Comparison of ENCODE assay signal across 23 mouse cellular contexts in the genomic region with DNA sequence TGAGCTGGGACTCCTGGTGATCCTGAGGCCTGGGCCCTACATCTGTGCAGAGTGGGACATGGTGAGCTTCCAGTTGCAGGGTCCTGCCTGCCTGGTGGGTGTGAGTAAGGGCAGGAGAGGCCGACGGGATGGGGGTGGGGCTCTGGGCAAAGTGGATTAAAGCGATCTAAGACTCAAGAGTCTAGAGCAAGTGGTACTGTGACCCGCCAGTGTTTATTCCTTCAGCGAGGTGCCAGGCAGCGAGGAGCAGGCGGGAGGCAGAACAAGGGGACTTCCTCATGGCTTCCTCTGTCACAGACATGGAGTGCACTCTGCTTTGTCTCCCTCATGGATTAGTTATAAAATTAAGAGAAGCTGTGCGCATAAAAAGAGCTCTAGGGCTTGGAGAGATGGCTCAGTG. TPM values are rescaled to one million over a fixed set of nuclear protein-coding genes. Genes with fewer than 3 reads are reported as not detected.
DNase-seq lines count a peak whose midpoint lies in the region; ATAC-seq and TF ChIP-seq lines count a peak whose summit lies in the region.
"Had no signal": no experiment of that assay in that cellular context is flagged by ENCODE, and none has a peak within 500 bp of the region (broad histone marks: within the 10 kb centered on the region; RNA-seq: fewer than 3 reads in every experiment).

No protein-coding gene starts in this region.

- H3K27me3 ChIP-seq in midbrain, embryonic 11.5 days (ENCODE audit: control insufficient read depth, insufficient read depth, low read length) = no peaks in the 10 kb centered on the region
- no peaks in the 10 kb centered on the region for H3K27me3 ChIP-seq in midbrain, embryonic 13.5 days
- H3K27me3 ChIP-seq in hindbrain, embryonic 13.5 days = no peaks in the 10 kb centered on the region
- H3K27me3 ChIP-seq: embryonic facial prominence, embryonic 12.5 days; forebrain, embryonic 13.5 days; forebrain, embryonic 15.5 days; Patski had no signal

- H3K4me2 ChIP-seq in midbrain, embryonic 11.5 days = no peak overlapping the region
- H3K4me2 ChIP-seq in midbrain, embryonic 13.5 days (replicated peaks) = no peak overlapping the region
- H3K4me2 ChIP-seq in hindbrain, embryonic 13.5 days = no peak overlapping the region
- H3K4me2 ChIP-seq: embryonic facial prominence, embryonic 12.5 days; forebrain, embryonic 13.5 days; forebrain, embryonic 15.5 days had no signal

- DNase-seq in midbrain, embryonic 11.5 days (ENCODE audit: low spot score, missing footprints) = peak; percentile 78
- DNase-seq in ES-CJ7 (ENCODE audit: low read depth, low spot score) = peak; percentile 36
- peak; percentile 53 for DNase-seq in R1 (ENCODE audit: low read depth, low spot score)
- DNase-seq in induced T-regulatory cell, adult 2 months (ENCODE audit: low read depth) = peak; percentile 49
- DNase-seq in heart, adult 11 months = no peak
- no peak for DNase-seq in layer of hippocampus, adult 2 months (ENCODE audit: low spot score in 2 of 2)
- DNase-seq: adrenal gland, adult 8-10 months; adrenal gland, postnatal 14 days; adrenal gland, postnatal 36 days; cerebellum, adult 11-12 months; cerebellum, adult 2 months; cerebellum, adult 9-10 months; cerebellum, postnatal 10 days; cerebellum, postnatal 25 days; forebrain, postnatal 0 days had no signal

- H3K36me3 ChIP-seq in midbrain, embryonic 11.5 days (ENCODE audit: control insufficient read depth, insufficient read depth, low read length) = peaks cover 2% of the 10 kb centered on the region
- peaks cover 7% of the 10 kb centered on the region for H3K36me3 ChIP-seq in midbrain, embryonic 13.5 days
- H3K36me3 ChIP-seq in hindbrain, embryonic 13.5 days = peaks cover 5% of the 10 kb centered on the region

- no peaks in the 10 kb centered on the region for H3K4me1 ChIP-seq in midbrain, embryonic 11.5 days (ENCODE audit: control insufficient read depth, insufficient read depth, low read length)
- no peaks in the 10 kb centered on the region for H3K4me1 ChIP-seq in midbrain, embryonic 13.5 days (replicated peaks)
- H3K4me1 ChIP-seq in hindbrain, embryonic 13.5 days (replicated peaks) = no peaks in the 10 kb centered on the region
- H3K4me1 ChIP-seq: embryonic facial prominence, embryonic 10.5 days; embryonic facial prominence, embryonic 12.5 days; forebrain, embryonic 13.5 days; forebrain, embryonic 15.5 days had no signal

- H3K27ac ChIP-seq in midbrain, embryonic 11.5 days (ENCODE audit: low read depth, low read length) = no peak overlapping the region
- H3K27ac ChIP-seq in midbrain, embryonic 13.5 days = no peak overlapping the region
- H3K27ac ChIP-seq in hindbrain, embryonic 13.5 days = no peak overlapping the region
- no peak overlapping the region for H3K27ac ChIP-seq in layer of hippocampus, adult 2 months
- H3K27ac ChIP-seq: embryonic facial prominence, embryonic 10.5 days; embryonic facial prominence, embryonic 12.5 days; forebrain, embryonic 13.5 days; forebrain, embryonic 15.5 days had no signal

- 0 out of 2 replicates have a peak, but pooled peaks have one; percentile 7 for ATAC-seq in midbrain, embryonic 11.5 days (ENCODE audit: low FRiP score)
- ATAC-seq in midbrain, embryonic 13.5 days = no peak
- ATAC-seq in hindbrain, embryonic 13.5 days (ENCODE audit: low FRiP score) = no peak
- ATAC-seq: activated CD4-positive, CD25-positive, alpha-beta regulatory T cell, adult 4 months; forebrain, embryonic 13.5 days; forebrain, embryonic 15.5 days; forebrain, postnatal 0 days; Patski had no signal

- TF ChIP-seq CTCF in layer of hippocampus, adult 2 months (conservative IDR thresholded peaks at IDR 0.05) = no peak

- H3K9ac ChIP-seq in midbrain, embryonic 11.5 days (ENCODE audit: low read length) = no peak overlapping the region
- H3K9ac ChIP-seq in midbrain, embryonic 13.5 days (replicated peaks) = no peak overlapping the region
- H3K9ac ChIP-seq in hindbrain, embryonic 13.5 days = no peak overlapping the region
- H3K9ac ChIP-seq: embryonic facial prominence, embryonic 12.5 days; forebrain, embryonic 13.5 days; forebrain, embryonic 15.5 days; forebrain, postnatal 0 days had no signal

- 82% methylated on average over 8 of the region's 8 CpGs for WGBS in midbrain, embryonic 11.5 days
- 75% methylated on average over 8 of the region's 8 CpGs for WGBS in midbrain, embryonic 13.5 days
- WGBS in hindbrain, embryonic 13.5 days = 81% methylated on average over 8 of the region's 8 CpGs

- no peaks in the 10 kb centered on the region; the same call in 1 of the 2 replicates for H3K9me3 ChIP-seq in midbrain, embryonic 11.5 days (ENCODE audit: control insufficient read depth, low read length)
- H3K9me3 ChIP-seq in midbrain, embryonic 13.5 days = 0 out of 2 replicates have a peak, but pooled peaks cover 4% of the 10 kb centered on the region
- no peaks in the 10 kb centered on the region for H3K9me3 ChIP-seq in hindbrain, embryonic 13.5 days
- H3K9me3 ChIP-seq: forebrain, embryonic 15.5 days had no signal

- no peak overlapping the region for H3K4me3 ChIP-seq in midbrain, embryonic 11.5 days (ENCODE audit: low read depth, low read length)
- H3K4me3 ChIP-seq in midbrain, embryonic 13.5 days (replicated peaks) = no peak overlapping the region
- no peak overlapping the region for H3K4me3 ChIP-seq in hindbrain, embryonic 13.5 days
- H3K4me3 ChIP-seq in layer of hippocampus, adult 2 months = no peak overlapping the region
- H3K4me3 ChIP-seq: embryonic facial prominence, embryonic 10.5 days; embryonic facial prominence, embryonic 12.5 days; forebrain, embryonic 13.5 days; forebrain, embryonic 15.5 days had no signal

RNA-seq across cellular contexts. Expression of gene Tmppe, which starts 19.5 kb away (rescaled TPM):
- 3.1 and 3.8 TPM in 2 replicates for polyA plus RNA-seq in midbrain, embryonic 11.5 days (2014; fragmentation: Nextera tagmentation; extraction: Ambion mirVana)
- 8.8 and 9.7 TPM in 2 replicates for polyA plus RNA-seq in midbrain, embryonic 13.5 days (2015; fragmentation: Nextera tagmentation; extraction: Ambion mirVana)
- polyA plus RNA-seq in hindbrain, embryonic 13.5 days (2015; fragmentation: Nextera tagmentation; extraction: Ambion mirVana) = 7.7 and 9.7 TPM in 2 replicates
- 10 to 100 TPM; 10.3 to 10.8 TPM for total RNA-seq in layer of hippocampus, adult 2 months (2021)

RNA-seq across cellular contexts. Expression of gene Glb1, which starts 19.6 kb away (rescaled TPM):
- polyA plus RNA-seq in midbrain, embryonic 11.5 days (2014; fragmentation: Nextera tagmentation; extraction: Ambion mirVana) = 20.9 and 25.6 TPM in 2 replicates
- polyA plus RNA-seq in midbrain, embryonic 13.5 days (2015; fragmentation: Nextera tagmentation; extraction: Ambion mirVana) = 20.2 and 22.5 TPM in 2 replicates
- polyA plus RNA-seq in hindbrain, embryonic 13.5 days (2015; fragmentation: Nextera tagmentation; extraction: Ambion mirVana) = 27.0 and 29.1 TPM in 2 replicates
- 10 to 100 TPM; 21.9 to 22.1 TPM for total RNA-seq in layer of hippocampus, adult 2 months (2021)

RNA-seq across cellular contexts. Expression of gene Crtap, which starts 30.0 kb away (rescaled TPM):
- 37.6 and 38.7 TPM in 2 replicates for polyA plus RNA-seq in midbrain, embryonic 11.5 days (2014; fragmentation: Nextera tagmentation; extraction: Ambion mirVana)
- polyA plus RNA-seq in midbrain, embryonic 13.5 days (2015; fragmentation: Nextera tagmentation; extraction: Ambion mirVana) = 17.6 and 18.2 TPM in 2 replicates
- polyA plus RNA-seq in hindbrain, embryonic 13.5 days (2015; fragmentation: Nextera tagmentation; extraction: Ambion mirVana) = 27.4 and 32.6 TPM in 2 replicates
- 1 to 10 TPM; 5.4 to 6.0 TPM for total RNA-seq in layer of hippocampus, adult 2 months (2021)

Comparison
In these comparisons a context has a peak if more than half of its experiments do, and no peak if none do; other contexts are left out.
1. DNase-seq: peak in midbrain, embryonic 11.5 days (single experiment), ES-CJ7 (single experiment), R1 (single experiment) and induced T-regulatory cell, adult 2 months (single experiment); none in heart, adult 11 months (single experiment) and layer of hippocampus, adult 2 months (0 of 2).